Mouse (Mus musculus) right cerebral cortex, postnatal 10 days (tissue): ENCODE results near the gene Ptprs.
"Not testable (repeated sequence)": the region's sequence is repeated elsewhere in the genome, so short reads cannot be mapped to it uniquely, and the experiment has no call there.

ENCODE experiments used
- DNase-seq, 2 experiments: peaks; one replicate each; pipeline ENCODE4 v3.0.0; 2021; ENCODE audit warnings: low spot score in 2 of 2

Gene Ptprs

GRCm38 (mm10) chr17:56476402-56476752 lies at the start of gene Ptprs:
Gene Ptprs (minus strand): TSS chr17:56476483.
- peak; percentile 99 for DNase-seq

- no peak for DNase-seq
Observed at GRCm38 (mm10) chr17:56524943-56525342, 48.7 kb upstream of the Ptprs start.

GRCm38 (mm10) chr17:56522744-56523143 lies 46.5 kb upstream of the Ptprs start:
- DNase-seq = peak in 1 of 2 experiments; percentile 37

GRCm38 (mm10) chr17:56515690-56516410 lies 39.6 kb upstream of the Ptprs start:
- peak in 1 of 2 experiments; percentile 36 for DNase-seq

- no peak for DNase-seq
Observed at GRCm38 (mm10) chr17:56514916-56515315, 38.6 kb upstream of the Ptprs start.

GRCm38 (mm10) chr17:56514330-56514729 lies 38.0 kb upstream of the Ptprs start:
- no peak for DNase-seq

GRCm38 (mm10) chr17:56512310-56512709 lies 36.0 kb upstream of the Ptprs start, which contains the start of gene Znrf4:
Gene Znrf4 (minus strand): TSS chr17:56512431.
- DNase-seq = no peak

GRCm38 (mm10) chr17:56511707-56512090 lies 35.4 kb upstream of the Ptprs start:
- DNase-seq = peak in 1 of 2 experiments; percentile 36

- peak in 1 of 2 experiments; percentile 41 for DNase-seq
Observed at GRCm38 (mm10) chr17:56510970-56511706, 34.9 kb upstream of the Ptprs start.

- peak; percentile 67 to 73 for DNase-seq
Observed at GRCm38 (mm10) chr17:56510473-56510969, 34.2 kb upstream of the Ptprs start.

GRCm38 (mm10) chr17:56509707-56510472 lies 33.6 kb upstream of the Ptprs start:
- DNase-seq = peak; percentile 73 to 82

- peak in 1 of 2 experiments; percentile 37 for DNase-seq
Observed at GRCm38 (mm10) chr17:56509021-56509640, 32.8 kb upstream of the Ptprs start.

GRCm38 (mm10) chr17:56507161-56508068 lies 31.1 kb upstream of the Ptprs start:
- DNase-seq = peak; percentile 99

GRCm38 (mm10) chr17:56506417-56507065 lies 30.3 kb upstream of the Ptprs start:
- peak in 1 of 2 experiments; percentile 38 for DNase-seq

- no peak for DNase-seq
Observed at GRCm38 (mm10) chr17:56505401-56505800, 29.1 kb upstream of the Ptprs start.

- DNase-seq = peak; percentile 90 to 92
Observed at GRCm38 (mm10) chr17:56502526-56502925, 26.2 kb upstream of the Ptprs start.

GRCm38 (mm10) chr17:56501635-56502400 lies 25.5 kb upstream of the Ptprs start:
- DNase-seq = not testable (repeated sequence)

GRCm38 (mm10) chr17:56499229-56499628 lies 22.9 kb upstream of the Ptprs start:
- DNase-seq = no peak

GRCm38 (mm10) chr17:56494480-56494879 lies 18.2 kb upstream of the Ptprs start:
- DNase-seq = no peak
